Mouse (Mus musculus) heart, postnatal 0 days (tissue): ENCODE results near the gene Capza1.

Source experiments
- CTCF ChIP-seq: IDR thresholded peaks from 2 replicates; pipeline ENCODE4 v1.5.1; 2016; ENCODE audit warnings: antibody characterized with exemption, control low read depth, low read depth
- EP300 ChIP-seq: IDR thresholded peaks from 2 replicates; pipeline ENCODE4 v1.6.1; 2016; ENCODE audit warnings: antibody characterized with exemption, low read depth

GRCm38 (mm10) chr3:104780561-104781420 is 83.5 kb downstream of the Capza1 start, which contains the start of gene Ppm1j:
- no peak for TF ChIP-seq CTCF
- TF ChIP-seq EP300: no peak
